Mouse (Mus musculus): ENCODE data around the gene Gcfc2.

Gcfc2 gene

GRCm38 (mm10) chr6:81975971-81976621, 52.6 kb downstream of the Gcfc2 start:
- DNase-seq (ENCODE audit: low spot score in 2 of 2): peak; percentile 9 to 35

- DNase-seq (ENCODE audit: low spot score in 2 of 2): no peak
Measured at GRCm38 (mm10) chr6:81979286-81979685, 55.8 kb downstream of the Gcfc2 start.

- no peak for DNase-seq (ENCODE audit: low spot score in 2 of 2)
Measured at GRCm38 (mm10) chr6:81986171-81986570, 62.7 kb downstream of the Gcfc2 start.

- no peak for DNase-seq (ENCODE audit: low spot score in 2 of 2)
Measured at GRCm38 (mm10) chr6:81986599-81986998, 63.1 kb downstream of the Gcfc2 start.

GRCm38 (mm10) chr6:81987010-81987409, 63.5 kb downstream of the Gcfc2 start:
- peak; percentile 48 to 52 for DNase-seq (ENCODE audit: low spot score in 2 of 2)

- DNase-seq (ENCODE audit: low spot score in 2 of 2): no peak
Measured at GRCm38 (mm10) chr6:81987580-81987979, 64.1 kb downstream of the Gcfc2 start.

- DNase-seq (ENCODE audit: low spot score in 2 of 2): no peak
Measured at GRCm38 (mm10) chr6:81988341-81988740, 64.9 kb downstream of the Gcfc2 start.

GRCm38 (mm10) chr6:81990049-81990810, 66.8 kb downstream of the Gcfc2 start:
- no peak for DNase-seq (ENCODE audit: low spot score in 2 of 2)

Data from spleen, postnatal 36 days (tissue).